Mouse (Mus musculus) CH12.LX (cell line): Measurements from ENCODE around the gene Gm28048. TPM values are rescaled to one million over a fixed set of nuclear protein-coding genes. Genes with fewer than 3 reads are reported as not detected.

Source experiments
- DNase-seq: peaks from one replicate; pipeline ENCODE4 v3.0.0-alpha.2; 2013; ENCODE audit errors: extremely low read depth
- H3K27ac ChIP-seq: 2 replicates; pipeline ENCODE4 v1.5.1; 2012; ENCODE audit warnings: low read depth, mild to moderate bottlenecking, control low read depth, moderate library complexity; ENCODE audit not compliant: insufficient read depth
- H3K27me3 ChIP-seq: replicated peaks from 2 replicates; pipeline ENCODE3; 2012; ENCODE audit warnings: inconsistent platforms
- H3K36me3 ChIP-seq, 2 experiments: replicated peaks in 1 of 2; 2 replicates each; pipeline versions ENCODE3 to v1.6.1; 2012; ENCODE audit warnings: inconsistent platforms in 1 of 2, low read length in 1 of 2, mild to moderate bottlenecking in 1 of 2, mixed read lengths in 1 of 2, moderate library complexity in 1 of 2; ENCODE audit not compliant: control insufficient read depth in 1 of 2, insufficient read depth in 1 of 2
- H3K4me1 ChIP-seq, 2 experiments: 2 replicates each; pipeline ENCODE4 v1.6.1; 2012; ENCODE audit warnings: inconsistent platforms in 1 of 2, moderate library complexity in 1 of 2; ENCODE audit not compliant: insufficient read depth in 2 of 2, control insufficient read depth in 1 of 2
- H3K4me2 ChIP-seq: 2 replicates; pipeline ENCODE4 v1.6.1; 2012; ENCODE audit warnings: low read depth, mild to moderate bottlenecking, control low read depth; ENCODE audit not compliant: poor library complexity, insufficient read depth, severe bottlenecking
- H3K4me3 ChIP-seq, 3 experiments: fragments of 150-350 bp in 1 of 3; sonication (generic) in 1 of 3; replicated peaks in 1 of 3; 2 replicates each; pipeline versions ENCODE3 to v1.5.1; 2011 to 2012; ENCODE audit warnings: low read depth in 2 of 3, low read length in 2 of 3, mild to moderate bottlenecking in 2 of 3, moderate library complexity in 2 of 3, control low read depth in 1 of 3, improper control_type of control experiment in 1 of 3, inconsistent platforms in 1 of 3, mixed read lengths in 1 of 3; ENCODE audit not compliant: poor library complexity in 1 of 3
- H3K79me2 ChIP-seq: replicated peaks from 2 replicates; pipeline ENCODE4 v1.6.1; 2012; ENCODE audit warnings: mild to moderate bottlenecking, moderate library complexity; ENCODE audit not compliant: control insufficient read depth, poor library complexity, insufficient read depth, severe bottlenecking; ENCODE audit errors: extremely low read depth
- H3K9ac ChIP-seq: 2 replicates; pipeline ENCODE4 v1.6.1; 2012; ENCODE audit warnings: low read depth, mild to moderate bottlenecking, control low read depth, moderate library complexity; ENCODE audit not compliant: insufficient read depth
- H3K9me3 ChIP-seq: replicated peaks from 2 replicates; pipeline ENCODE3; 2012; ENCODE audit warnings: low read length, inconsistent platforms, mixed read lengths
- BHLHE40 ChIP-seq: IDR thresholded peaks from 2 replicates; pipeline ENCODE4 v1.6.1; 2011; ENCODE audit warnings: mild to moderate bottlenecking, low read depth, low read length, improper control_type of control experiment
- CHD1 ChIP-seq: IDR thresholded peaks from 2 replicates; pipeline ENCODE4 v1.6.1; 2012; ENCODE audit warnings: low read depth, low read length, improper control_type of control experiment, inconsistent platforms
- CHD2 ChIP-seq: IDR thresholded peaks from 2 replicates; pipeline ENCODE4 v1.6.1; 2011; ENCODE audit warnings: low read length, improper control_type of control experiment
- E2F4 ChIP-seq: IDR thresholded peaks from 2 replicates; pipeline ENCODE4 v1.6.1; 2011; ENCODE audit warnings: low read depth, low read length, improper control_type of control experiment; ENCODE audit not compliant: insufficient replicate concordance
- ELF1 ChIP-seq: IDR thresholded peaks from 2 replicates; pipeline ENCODE4 v1.6.1; 2014; ENCODE audit warnings: low read depth, mild to moderate bottlenecking, inconsistent platforms, low read length, improper control_type of control experiment
- EP300 ChIP-seq: IDR thresholded peaks from 2 replicates; pipeline ENCODE4 v1.6.1; 2011; ENCODE audit warnings: low read length, improper control_type of control experiment
- ETS1 ChIP-seq: conservative IDR thresholded peaks from 2 replicates; pipeline ENCODE4 v1.6.1; 2012; ENCODE audit warnings: low read depth, mild to moderate bottlenecking, inconsistent platforms, low read length, improper control_type of control experiment, moderate library complexity
- IRF4 ChIP-seq: IDR thresholded peaks from 2 replicates; pipeline ENCODE4 v1.6.1; 2014; ENCODE audit warnings: low read depth, mild to moderate bottlenecking, inconsistent platforms, low read length, improper control_type of control experiment
- JUN ChIP-seq: IDR thresholded peaks from 2 replicates; pipeline ENCODE4 v1.6.1; 2011; ENCODE audit warnings: low read depth, mild to moderate bottlenecking, low read length, improper control_type of control experiment, moderate library complexity; ENCODE audit not compliant: insufficient read depth
- MAFK ChIP-seq: IDR thresholded peaks from 2 replicates; pipeline ENCODE4 v1.6.1; 2011; ENCODE audit warnings: low read length, improper control_type of control experiment; ENCODE audit not compliant: insufficient replicate concordance
- MAX ChIP-seq: IDR thresholded peaks from 2 replicates; pipeline ENCODE4 v1.6.1; 2011; ENCODE audit warnings: low read length, improper control_type of control experiment
- MAZ ChIP-seq: IDR thresholded peaks from 2 replicates; pipeline ENCODE4 v1.6.1; 2012; ENCODE audit warnings: low read depth, mild to moderate bottlenecking, inconsistent platforms, low read length, improper control_type of control experiment, moderate library complexity
- MXI1 ChIP-seq: IDR thresholded peaks from 2 replicates; pipeline ENCODE4 v1.6.1; 2011; ENCODE audit warnings: mild to moderate bottlenecking, low read depth, low read length, improper control_type of control experiment
- MYC ChIP-seq: IDR thresholded peaks from 2 replicates; pipeline ENCODE4 v1.6.1; 2011; ENCODE audit warnings: low read depth, mild to moderate bottlenecking, improper control_type of control experiment, low read length
- POLR2A ChIP-seq: IDR thresholded peaks from 2 replicates; pipeline ENCODE4 v1.6.1; 2011; ENCODE audit warnings: low read depth, mild to moderate bottlenecking, improper control_type of control experiment, low read length
- RAD21 ChIP-seq: IDR thresholded peaks from 2 replicates; pipeline ENCODE4 v1.6.1; 2011; ENCODE audit warnings: low read depth, mild to moderate bottlenecking, low read length, improper control_type of control experiment, moderate library complexity
- RCOR1 ChIP-seq: conservative IDR thresholded peaks from 2 replicates; pipeline ENCODE4 v1.6.1; 2012; ENCODE audit warnings: low read depth, mild to moderate bottlenecking, inconsistent platforms, low read length, improper control_type of control experiment
- SIN3A ChIP-seq: IDR thresholded peaks from 2 replicates; pipeline ENCODE4 v1.6.1; 2012; ENCODE audit warnings: low read length, improper control_type of control experiment, inconsistent platforms
- SMC3 ChIP-seq: IDR thresholded peaks from 2 replicates; pipeline ENCODE4 v1.6.1; 2011; ENCODE audit warnings: low read depth, low read length, improper control_type of control experiment
- UBTF ChIP-seq: IDR thresholded peaks from 2 replicates; pipeline ENCODE4 v1.6.1; 2012; ENCODE audit warnings: low read depth, mild to moderate bottlenecking, inconsistent platforms, low read length, improper control_type of control experiment, moderate library complexity
- USF1 ChIP-seq: IDR thresholded peaks from 2 replicates; pipeline ENCODE4 v1.6.1; 2014; ENCODE audit warnings: low read depth, mild to moderate bottlenecking, inconsistent platforms, low read length, improper control_type of control experiment
- ZC3H11A ChIP-seq: IDR thresholded peaks from 2 replicates; pipeline ENCODE4 v1.6.1; 2012; ENCODE audit warnings: low read depth, mild to moderate bottlenecking, inconsistent platforms, low read length, improper control_type of control experiment
- ZKSCAN1 ChIP-seq: IDR thresholded peaks from 2 replicates; pipeline ENCODE4 v1.6.1; 2012; ENCODE audit warnings: low read depth, inconsistent platforms, low read length, improper control_type of control experiment, borderline replicate concordance
- ZNF384 ChIP-seq: IDR thresholded peaks from 2 replicates; pipeline ENCODE4 v1.6.1; 2012; ENCODE audit warnings: low read depth, low read length, improper control_type of control experiment, inconsistent platforms
- dilution Hi-C: fragments of 300-500 bp; cut with MboI; formaldehyde crosslinking; loops from 2 replicates; pipeline ENCODE4 v1.14.3; 2020; ENCODE audit warnings: low sequenced_read_pairs; ENCODE audit not compliant: extremely low pct_unique_long_range_greater_than_20kb, extremely low pct_ligation_motif_present
- in situ Hi-C: fragments of 300-500 bp; cut with MboI; formaldehyde crosslinking; loops from 3 replicates; pipeline ENCODE4 v1.14.3; 2019; ENCODE audit warnings: low sequenced_read_pairs, low pct_ligation_motif_present, low pct_unique_long_range_greater_than_20kb, mixed read lengths
- polyA plus RNA-seq: library from polyadenylated mRNA; unstranded; fragments of >175 nt; gene quantifications from 2 replicates; pipeline ENCODE4 v1.2.1, GENCODE M21; 2012; ENCODE audit warnings: low read depth; ENCODE audit not compliant: insufficient read length
- total RNA-seq, 2 experiments: library from RNA; depleted of rRNA; stranded (reverse); fragments of 300-350 nt in 1 of 2; fragments of >200 nt in 1 of 2; gene quantifications; 2 replicates each; pipeline ENCODE4 v1.2.3; 2012 to 2014

The Gm28048 gene
- total and polyA plus RNA-seq, 3 experiments = 32.6 to 93.3 (median 59.5) TPM

DNA sequence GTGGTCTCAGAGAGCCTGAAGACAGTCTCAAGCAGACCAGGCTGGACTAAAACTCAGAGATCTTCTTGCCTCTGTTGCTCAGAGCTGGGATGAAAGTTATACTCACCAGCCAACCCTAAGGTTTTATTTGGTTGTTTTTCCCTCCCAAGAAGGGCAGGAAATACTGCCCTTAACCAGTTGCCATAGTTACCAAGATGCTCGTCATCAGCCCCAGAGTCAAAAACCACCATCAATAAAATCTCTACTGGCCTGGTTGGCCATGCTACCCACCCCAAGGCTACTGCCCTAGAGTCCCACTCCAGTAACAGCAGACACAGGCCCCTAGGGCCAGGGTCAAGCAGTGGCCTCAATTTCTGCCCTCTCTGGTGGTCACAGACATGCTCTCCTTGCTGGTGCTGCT, 129.4 kb downstream of the Gm28048 start:
- H3K9ac ChIP-seq = peak overlapping the region; percentile 18; the same call in 1 of the 2 replicates
- H3K27me3 ChIP-seq = no peaks in the 10 kb centered on the region
- dilution Hi-C loops = no loop called here
- peaks cover 7 to 49% of the 10 kb centered on the region in 2 experiments for H3K36me3 ChIP-seq
- in situ Hi-C loops = loop anchor here (5.0 kb wide), 1 partner anchor 160 kb away; no protein-coding TSS in a partner anchor
- H3K4me1 ChIP-seq = peaks cover 36 to 79% of the 10 kb centered on the region in 2 experiments
- peak overlapping the region; percentile 78 for H3K4me2 ChIP-seq
- TF ChIP-seq EP300 (no peak), POLR2A (peak; percentile 31; the same call in 1 of the 2 replicates), ZKSCAN1 (no peak), CHD1 (0 out of 2 replicates have a peak, but pooled peaks have one; percentile 8), SIN3A (peak; percentile 7; the same call in 1 of the 2 replicates), UBTF (0 out of 2 replicates have a peak, but pooled peaks have one; percentile 62)
- peak overlapping the region in 2 of 3 experiments; percentile 31 to 50 for H3K4me3 ChIP-seq
- H3K9me3 ChIP-seq = no peaks in the 10 kb centered on the region
- peak overlapping the region; percentile 50 for H3K27ac ChIP-seq
- H3K79me2 ChIP-seq = peaks cover 95% of the 10 kb centered on the region
- DNase-seq = no peak

- H3K27ac ChIP-seq = no peak overlapping the region
- no peak for DNase-seq
- TF ChIP-seq CHD1 = no peak
- TF ChIP-seq ZNF384 = peak; percentile 76
- peak overlapping the region in 2 of 3 experiments; percentile 17 to 50 for H3K4me3 ChIP-seq
- H3K79me2 ChIP-seq = peaks cover 96% of the 10 kb centered on the region
- H3K9me3 ChIP-seq = no peaks in the 10 kb centered on the region
- peaks cover 7 to 56% of the 10 kb centered on the region in 2 experiments for H3K36me3 ChIP-seq
- H3K4me1 ChIP-seq = peaks cover 45 to 89% of the 10 kb centered on the region in 2 experiments
- dilution Hi-C loops (no loop called here), in situ Hi-C loops (loop anchor here (5.0 kb wide), 1 partner anchor 159 kb away; no protein-coding TSS in a partner anchor)
- no peaks in the 10 kb centered on the region for H3K27me3 ChIP-seq
- peak overlapping the region; percentile 35 for H3K4me2 ChIP-seq
- H3K9ac ChIP-seq = peak overlapping the region; percentile 7; the same call in 1 of the 2 replicates
These were observed 130.5 kb downstream of the Gm28048 start for GRCm38 (mm10) chr11:22851416-22851815.

- H3K4me1 ChIP-seq = peaks cover 46 to 96% of the 10 kb centered on the region in 2 experiments
- peaks cover 95% of the 10 kb centered on the region for H3K79me2 ChIP-seq
- no peak overlapping the region for H3K4me3 ChIP-seq
- H3K36me3 ChIP-seq = peaks cover 7 to 56% of the 10 kb centered on the region in 2 experiments
- dilution Hi-C loops (no loop called here), in situ Hi-C loops (loop anchor here (5.0 kb wide), 1 partner anchor 158 kb away; no protein-coding TSS in a partner anchor)
- H3K27ac ChIP-seq = peak overlapping the region; percentile 64
- H3K4me2 ChIP-seq = peak overlapping the region; percentile 3
- H3K9ac ChIP-seq = peak overlapping the region; percentile 7
- H3K9me3 ChIP-seq = no peaks in the 10 kb centered on the region
- no peaks in the 10 kb centered on the region for H3K27me3 ChIP-seq
- no peak for DNase-seq
- TF ChIP-seq SIN3A (no peak), MAFK (no peak), IRF4 (no peak), ZKSCAN1 (no peak), MYC (peak; percentile 55), POLR2A (no peak), JUN (no peak), ELF1 (no peak), RCOR1 (no peak), UBTF (no peak), MAX (peak; percentile 52; the same call in 1 of the 2 replicates), BHLHE40 (peak; percentile 52), USF1 (no peak), SMC3 (no peak), RAD21 (no peak), ZNF384 (no peak), ZC3H11A (no peak), MAZ (no peak), MXI1 (peak; percentile 63), E2F4 (no peak), ETS1 (no peak), CHD2 (no peak)
These were observed 131.8 kb downstream of the Gm28048 start for GRCm38 (mm10) chr11:22850077-22850476.
